Mouse (Mus musculus): ENCODE data around the gene Arf3.

Gene Arf3

GRCm38 (mm10) chr15:98710442-98710841 is 52.6 kb downstream of the Arf3 start:
- peak; percentile 42 for DNase-seq

- DNase-seq, result peak; percentile 83
These were observed 55.1 kb downstream of the Arf3 start, which contains the start of gene Ccdc65 for GRCm38 (mm10) chr15:98707766-98708372. Gene Ccdc65, plus strand, starts transcription at chr15:98708207.

- no peak for DNase-seq
These were observed 58.7 kb downstream of the Arf3 start for GRCm38 (mm10) chr15:98704312-98704711.

GRCm38 (mm10) chr15:98699190-98700105 is 63.6 kb downstream of the Arf3 start:
- peak; percentile 84 for DNase-seq

GRCm38 (mm10) chr15:98696216-98696615 is 66.8 kb downstream of the Arf3 start:
- no peak for DNase-seq

- DNase-seq, result no peak
These were observed 67.3 kb downstream of the Arf3 start for GRCm38 (mm10) chr15:98695726-98696125.

- no peak for DNase-seq
These were observed 70.8 kb downstream of the Arf3 start for GRCm38 (mm10) chr15:98692171-98692715.

- no peak for DNase-seq
These were observed 71.4 kb downstream of the Arf3 start for GRCm38 (mm10) chr15:98691486-98692147.

GRCm38 (mm10) chr15:98689682-98690081 is 73.3 kb downstream of the Arf3 start:
- DNase-seq, result no peak

All from cerebellum, adult 11-12 months (tissue).